Mouse (Mus musculus): ENCODE measurements around the gene Tmem184b.

DNA sequence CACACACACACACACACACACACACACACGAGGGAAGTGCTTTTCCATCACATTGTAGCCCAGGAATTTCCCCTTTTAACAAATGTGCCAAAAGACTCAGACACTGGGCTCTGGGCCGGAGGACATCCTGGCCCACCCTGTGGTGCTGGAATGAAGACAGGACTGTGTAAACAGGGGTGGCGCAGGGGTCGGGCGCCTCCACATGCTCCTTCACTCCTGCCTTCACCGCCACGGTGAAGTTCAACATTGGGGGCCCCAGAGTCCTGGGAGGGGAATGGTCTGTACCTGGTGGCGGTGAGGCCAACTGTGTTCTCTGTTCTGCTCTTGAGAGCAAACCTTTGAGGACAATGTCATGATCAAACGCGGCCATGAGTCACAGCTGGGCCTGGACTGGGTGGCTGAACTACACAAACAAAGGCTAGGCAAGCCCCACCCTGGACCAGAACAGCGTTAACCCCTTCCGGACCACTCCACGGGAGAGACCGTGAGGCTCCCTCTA is 35.0 kb downstream of the Tmem184b start:
- TF ChIP-seq CTCF (conservative IDR thresholded peaks at IDR 0.05; ENCODE audit: insufficient read depth, insufficient read length, low read depth, low read length) (no peak), POLR2A (IDR thresholded peaks at IDR 0.05; ENCODE audit: low read depth, low read length) (no peak)

All from kidney, adult 2 months (tissue).